In the genomic region with DNA sequence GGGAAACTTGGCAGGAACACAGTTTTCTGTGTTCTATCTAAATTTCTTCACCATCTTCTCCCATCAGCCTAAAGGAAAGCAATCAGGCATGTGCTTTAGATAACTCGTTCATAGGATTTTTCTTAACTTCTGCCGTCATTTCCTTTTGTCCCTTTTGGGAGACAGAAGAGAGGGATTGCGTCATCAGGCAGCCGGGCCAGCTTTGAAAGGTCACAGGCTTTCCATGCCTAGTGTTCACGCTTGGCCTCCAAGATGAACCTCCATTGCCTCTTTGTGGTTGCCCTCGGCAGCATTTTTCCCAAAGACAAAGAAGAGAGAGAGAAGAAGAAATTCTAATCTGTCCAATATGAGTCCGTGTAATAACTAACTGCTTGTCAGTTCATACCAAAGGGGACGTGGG, we compare ENCODE assay signal across 11 mouse cellular contexts.
A peak's percentile ranks its signal among the peaks of the same experiment; 100 is the strongest.
DNase-seq lines count a peak whose midpoint lies in the region; ATAC-seq and TF ChIP-seq lines count a peak whose summit lies in the region.
"Had no signal": no experiment of that assay in that cellular context is flagged by ENCODE, and none has a peak within 500 bp of the region (broad histone marks: within the 10 kb centered on the region; RNA-seq: fewer than 3 reads in every experiment).

No protein-coding gene starts in this region.

- intact Hi-C loops in heart, adult 2 months (cut with DNase I), result no loop called here

- no peak for DNase-seq in frontal cortex, postnatal 10 days (ENCODE audit: low spot score in 2 of 2)
- peak; percentile 12 to 17 for DNase-seq in lung, adult 18-20 months
- no peak for DNase-seq in lung, postnatal 14 days
- DNase-seq in heart, adult 2 months, result peak; percentile 26 to 32
- DNase-seq in mesoderm, embryonic 11.5 days (ENCODE audit: low read depth, low spot score), result peak; percentile 29
- no peak for DNase-seq in right cerebral cortex, postnatal 14 days
- DNase-seq in yolk sac, embryonic 10.5 days (ENCODE audit: low spot score), result no peak
- DNase-seq: lung, postnatal 4 days had no signal

- ATAC-seq in frontal cortex, adult (ENCODE audit: low TSS enrichment), result 0 out of 2 replicates have a peak, but pooled peaks have one; percentile 8
- ATAC-seq: CD4-positive, CD25-positive, alpha-beta regulatory T cell, adult 4 months; intestine, postnatal 0 days had no signal

- no peaks in the 10 kb centered on the region for H3K79me2 ChIP-seq in heart, adult 2 months (replicated peaks; ENCODE audit: control insufficient read depth, insufficient read depth, low read length)

- TF ChIP-seq CTCF in heart, adult 2 months (IDR thresholded peaks at IDR 0.05), result no peak

- H3K4me3 ChIP-seq in heart, adult 2 months, result no peak overlapping the region

- TF ChIP-seq EP300 in heart, adult 2 months (IDR thresholded peaks at IDR 0.05; ENCODE audit: insufficient read depth, low read depth, low read length), result no peak

- H3K27me3 ChIP-seq in heart, adult 2 months (ENCODE audit: control insufficient read depth, insufficient read depth, low read length), result no peaks in the 10 kb centered on the region

- no peak for TF ChIP-seq POLR2A in heart, adult 2 months (IDR thresholded peaks at IDR 0.05; ENCODE audit: insufficient read depth, low read depth, low read length)

- no peaks in the 10 kb centered on the region; the same call in 1 of the 2 replicates for H3K4me1 ChIP-seq in heart, adult 2 months (ENCODE audit: control insufficient read depth, insufficient read depth, low read length)

- H3K9ac ChIP-seq in heart, adult 2 months (ENCODE audit: low read depth, low read length), result no peak overlapping the region

- WGBS in heart, adult 2 months, result 39% methylated on average over 8 of the region's 8 CpGs

- H3K36me3 ChIP-seq in heart, adult 2 months (ENCODE audit: control insufficient read depth, insufficient read depth, low read length), result no peaks in the 10 kb centered on the region

- H3K27ac ChIP-seq in heart, adult 2 months, result no peak overlapping the region

Comparison
In these comparisons a context has a peak if more than half of its experiments do, and no peak if none do; other contexts are left out.
1. DNase-seq: peak in lung, adult 18-20 months (2 of 2), heart, adult 2 months (2 of 2) and mesoderm, embryonic 11.5 days (single experiment); none in frontal cortex, postnatal 10 days (0 of 2), lung, postnatal 14 days (single experiment), right cerebral cortex, postnatal 14 days (single experiment) and yolk sac, embryonic 10.5 days (single experiment).